Mouse (Mus musculus): Measurements from ENCODE around the gene 4930558C23Rik.
"Not testable (repeated sequence)": the region's sequence is repeated elsewhere in the genome, so short reads cannot be mapped to it uniquely, and the experiment has no call there.

The 4930558C23Rik gene

DNA sequence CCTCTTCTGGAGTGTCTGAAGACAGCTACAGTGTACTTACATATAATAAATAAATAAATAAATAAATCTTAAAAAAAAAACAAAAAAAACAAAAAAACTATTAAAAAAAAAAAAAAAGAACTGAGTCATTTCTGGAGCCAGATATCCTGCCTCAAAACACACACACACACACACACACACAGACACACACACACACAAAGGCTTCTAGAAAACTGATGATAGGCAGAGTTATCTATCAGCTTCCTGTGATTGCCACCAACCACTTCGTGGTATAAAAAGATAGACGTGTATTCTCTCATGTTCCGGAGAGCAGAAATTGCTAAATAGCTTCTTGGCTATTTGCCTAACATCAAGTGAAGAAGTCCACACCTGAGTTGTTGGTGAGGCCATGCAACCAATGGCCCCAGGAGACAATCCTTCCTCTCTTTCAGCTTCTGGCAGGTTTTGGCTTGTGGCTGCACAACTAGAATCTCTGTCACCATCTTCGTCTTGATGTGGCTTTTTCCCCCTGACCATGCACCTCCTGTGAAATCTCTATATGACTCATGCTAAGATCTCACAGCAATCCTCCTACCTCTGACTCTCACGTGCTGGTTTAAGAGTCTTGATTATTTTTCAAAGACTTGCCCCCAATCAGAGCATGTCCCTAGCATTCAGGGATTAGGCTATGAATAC is 17.1 kb downstream of the 4930558C23Rik start:
- peak; percentile 4 to 14 for DNase-seq (ENCODE audit: low read depth in 2 of 2, low spot score in 2 of 2)

DNA sequence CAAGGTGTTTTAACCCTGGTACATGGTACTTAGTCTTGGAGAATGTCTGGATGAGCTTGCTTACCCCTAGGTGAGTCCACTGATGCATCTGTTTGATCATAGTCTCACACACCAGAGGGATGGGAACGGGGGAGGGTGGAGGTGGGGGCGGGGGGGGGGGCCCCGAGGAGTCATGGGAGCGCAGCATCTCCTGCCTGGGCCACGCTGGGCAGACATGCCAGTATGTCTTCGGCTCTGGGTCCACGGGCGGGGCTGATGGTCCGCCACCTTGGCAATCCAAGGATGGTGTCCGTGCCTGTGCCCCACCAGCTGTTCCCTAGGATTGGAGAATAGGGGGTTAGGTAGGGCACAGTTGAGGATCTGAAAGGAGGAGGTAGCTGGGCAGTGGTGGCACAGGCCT is 29.4 kb downstream of the 4930558C23Rik start:
- DNase-seq (ENCODE audit: low read depth in 2 of 2, low spot score in 2 of 2) = no peak

DNA sequence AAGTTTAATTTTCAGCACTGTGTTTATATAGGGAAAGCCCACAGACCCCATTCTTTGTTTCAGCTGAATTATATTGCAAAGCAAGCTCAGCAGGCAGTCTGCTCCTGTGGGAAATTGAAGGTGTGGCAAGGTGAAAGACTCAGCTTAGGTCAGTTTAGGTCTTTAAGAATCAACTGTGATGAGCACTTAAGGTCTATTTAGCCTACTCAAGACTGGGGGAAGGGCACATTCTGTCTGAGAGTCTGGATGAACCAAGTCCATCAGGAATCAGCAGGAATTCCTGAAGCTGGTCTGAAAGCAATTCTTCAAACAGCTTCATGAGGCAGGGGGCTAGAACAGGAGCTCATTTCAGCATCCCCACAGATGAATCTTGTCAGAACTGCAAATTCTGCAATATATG is 32.5 kb downstream of the 4930558C23Rik start:
- DNase-seq (ENCODE audit: low read depth in 2 of 2, low spot score in 2 of 2) = no peak

DNA sequence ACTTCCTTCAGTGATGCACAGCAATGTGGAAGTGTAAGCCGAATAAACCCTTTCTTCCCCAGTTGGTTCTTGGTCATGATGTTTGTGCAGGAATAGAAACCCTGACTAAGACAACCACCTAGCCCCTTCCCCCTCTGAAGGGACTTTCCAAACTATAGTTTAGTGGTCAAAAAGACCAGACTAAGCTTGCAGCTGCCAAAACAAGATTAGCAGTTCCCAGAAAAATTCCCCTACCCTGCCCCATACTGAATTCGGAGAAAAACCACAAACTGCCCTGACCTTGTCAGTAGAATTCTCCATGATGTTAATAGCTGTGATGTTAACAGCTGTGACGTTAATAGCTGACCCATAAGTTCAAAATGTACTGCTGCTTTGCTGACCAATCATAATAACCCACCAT is 42.4 kb downstream of the 4930558C23Rik start:
- DNase-seq (ENCODE audit: low read depth in 2 of 2, low spot score in 2 of 2) = not testable (repeated sequence)

DNA sequence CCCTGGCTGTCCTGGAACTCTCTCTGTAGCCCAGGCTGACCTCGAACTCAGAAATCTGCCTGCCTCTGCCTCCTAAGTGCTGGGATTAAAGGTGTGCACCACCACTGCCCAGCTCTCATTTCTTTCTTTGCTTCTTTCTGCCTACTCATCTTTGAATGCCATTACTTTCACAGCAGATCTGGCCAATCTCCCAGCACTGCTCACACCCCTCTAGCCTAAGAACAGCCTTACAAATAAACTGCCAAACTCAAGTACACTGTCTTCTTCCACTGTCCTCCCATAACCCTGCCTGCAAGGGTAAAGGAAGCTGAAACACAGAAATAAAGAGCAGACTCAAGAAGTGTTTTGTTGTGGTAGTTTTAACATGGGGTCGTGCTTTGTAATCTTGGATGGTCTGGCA is 44.9 kb downstream of the 4930558C23Rik start:
- no peak for DNase-seq (ENCODE audit: low read depth in 2 of 2, low spot score in 2 of 2)

DNA sequence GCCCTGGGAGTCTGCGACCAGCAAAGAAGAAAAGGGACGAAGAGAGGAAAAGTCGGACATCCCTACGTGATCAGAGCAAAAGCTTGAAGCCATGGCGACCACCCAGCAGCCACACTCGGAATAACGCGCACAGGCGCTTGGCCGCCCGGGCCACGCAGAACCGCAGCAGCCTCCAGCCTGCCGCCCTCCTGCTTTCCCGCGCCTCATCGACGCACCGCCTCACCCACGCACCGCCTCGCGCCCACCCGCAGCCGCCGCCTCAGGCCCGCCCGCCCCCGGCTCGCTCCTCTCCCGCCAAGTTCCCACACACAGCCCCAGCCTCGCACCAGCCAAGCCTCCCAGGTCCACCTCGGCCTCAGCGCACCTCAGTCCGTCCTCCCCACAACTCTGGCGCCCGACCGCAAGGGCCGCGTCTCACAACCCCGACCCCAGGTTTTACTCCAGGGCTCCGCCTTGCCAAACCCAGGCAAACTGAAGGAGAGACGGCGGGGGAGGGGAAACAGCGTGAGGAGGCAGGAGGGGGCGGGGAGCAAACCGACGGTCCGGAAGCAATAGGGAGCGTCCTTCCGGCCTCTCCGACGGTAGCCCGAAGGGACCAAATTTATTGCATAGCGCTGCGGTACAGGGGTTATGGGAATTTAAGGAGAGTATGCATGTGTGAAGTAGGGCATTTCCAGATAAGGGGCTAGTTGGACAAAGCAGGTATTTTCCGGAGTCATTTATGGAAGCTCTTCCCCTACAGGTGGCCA is 45.8 kb downstream of the 4930558C23Rik start, which contains the start of gene Setdb1:
TSS of gene Setdb1 (minus strand) at position 502 of the 749 bp plus-strand sequence.
- DNase-seq (ENCODE audit: low read depth in 2 of 2, low spot score in 2 of 2) = peak; percentile 68 to 86

DNA sequence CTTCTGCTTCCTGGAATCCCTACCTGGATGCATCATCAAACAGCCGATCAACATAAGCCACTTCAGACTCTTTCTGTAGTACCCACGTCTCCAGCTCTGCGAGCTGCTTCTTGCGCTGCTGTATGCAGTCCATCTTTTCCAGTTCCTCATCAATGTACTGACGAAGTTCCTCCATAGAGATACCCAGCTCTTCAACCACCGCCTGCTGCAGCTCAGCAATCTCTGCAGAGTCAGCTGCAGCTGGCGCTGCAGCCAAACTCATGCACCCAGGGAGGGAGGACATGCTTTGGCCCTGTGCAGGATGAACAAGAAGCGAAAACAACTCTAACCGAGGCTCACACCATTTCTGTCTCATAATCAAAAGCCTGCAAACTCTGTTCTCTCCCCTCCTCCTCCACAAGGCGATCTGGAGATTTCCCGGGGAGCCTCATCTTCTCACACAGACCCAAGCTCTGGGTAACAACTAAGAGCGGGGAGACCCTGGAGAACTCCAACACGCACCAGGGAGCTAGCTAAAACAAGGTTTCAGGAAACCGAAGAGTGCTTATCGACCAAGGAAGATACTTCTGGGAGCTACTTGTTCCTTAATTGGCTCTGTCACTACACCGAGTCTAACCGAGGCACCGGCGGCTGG is 46.6 kb downstream of the 4930558C23Rik start:
- DNase-seq (ENCODE audit: low read depth in 2 of 2, low spot score in 2 of 2) = not testable (repeated sequence)

DNA sequence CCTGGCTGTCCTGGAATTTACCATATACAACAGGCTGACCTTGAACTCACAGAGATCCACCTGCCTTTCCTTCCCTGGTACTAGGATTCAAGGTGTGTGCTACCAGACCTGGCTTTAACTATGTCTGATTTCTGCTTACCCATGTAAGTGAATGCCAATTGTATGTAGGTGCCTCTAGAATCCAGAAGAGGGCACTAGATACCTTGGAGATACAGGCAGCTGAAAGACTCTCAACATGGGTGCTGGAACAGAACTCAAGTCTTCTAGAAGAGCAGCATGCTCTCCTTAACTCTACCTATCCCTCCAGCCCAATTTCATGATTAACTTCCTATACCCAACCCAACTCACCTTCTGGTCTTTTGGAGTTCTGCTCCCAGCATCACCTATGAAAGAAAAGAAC is 53.1 kb downstream of the 4930558C23Rik start:
- peak; percentile 7 to 23 for DNase-seq (ENCODE audit: low read depth in 2 of 2, low spot score in 2 of 2)

DNA sequence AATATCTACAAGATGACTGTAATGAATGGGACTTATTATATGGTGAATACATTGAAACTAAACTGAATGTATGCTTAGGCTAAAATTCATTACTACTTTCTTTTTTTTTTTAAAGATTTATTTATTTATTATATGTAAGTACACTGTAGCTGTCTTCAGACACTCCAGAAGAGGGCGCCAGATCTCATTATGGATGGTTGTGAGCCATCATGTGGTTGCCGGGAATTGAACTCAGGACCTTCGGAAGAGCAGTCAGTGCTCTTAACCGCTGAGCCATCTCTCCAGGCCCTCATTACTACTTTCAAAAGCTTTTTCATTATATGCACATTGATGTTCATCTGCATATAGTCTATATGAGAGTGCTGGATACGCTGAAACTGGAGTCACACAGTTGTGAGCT is 54.3 kb downstream of the 4930558C23Rik start:
- DNase-seq (ENCODE audit: low read depth in 2 of 2, low spot score in 2 of 2) = not testable (repeated sequence)

DNA sequence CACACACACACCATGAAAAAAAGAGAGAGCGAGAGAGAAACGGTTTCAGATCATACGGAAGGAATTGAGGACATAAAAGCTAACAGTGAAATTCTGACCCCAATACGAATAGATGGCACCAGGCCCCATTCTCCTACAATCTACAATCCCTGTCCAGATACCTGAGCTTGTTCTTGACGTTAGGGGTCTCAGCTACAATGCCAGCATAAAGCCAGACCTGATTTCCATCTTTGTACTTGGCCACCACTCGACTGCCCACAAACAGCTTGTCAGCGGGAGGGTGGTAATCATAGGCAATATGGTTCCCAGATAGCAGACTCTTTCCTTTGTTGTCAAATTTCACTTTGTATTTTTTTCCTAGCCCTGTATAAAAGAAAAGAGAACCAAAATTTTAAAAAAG is 56.2 kb downstream of the 4930558C23Rik start:
- no peak for DNase-seq (ENCODE audit: low read depth in 2 of 2, low spot score in 2 of 2)

DNA sequence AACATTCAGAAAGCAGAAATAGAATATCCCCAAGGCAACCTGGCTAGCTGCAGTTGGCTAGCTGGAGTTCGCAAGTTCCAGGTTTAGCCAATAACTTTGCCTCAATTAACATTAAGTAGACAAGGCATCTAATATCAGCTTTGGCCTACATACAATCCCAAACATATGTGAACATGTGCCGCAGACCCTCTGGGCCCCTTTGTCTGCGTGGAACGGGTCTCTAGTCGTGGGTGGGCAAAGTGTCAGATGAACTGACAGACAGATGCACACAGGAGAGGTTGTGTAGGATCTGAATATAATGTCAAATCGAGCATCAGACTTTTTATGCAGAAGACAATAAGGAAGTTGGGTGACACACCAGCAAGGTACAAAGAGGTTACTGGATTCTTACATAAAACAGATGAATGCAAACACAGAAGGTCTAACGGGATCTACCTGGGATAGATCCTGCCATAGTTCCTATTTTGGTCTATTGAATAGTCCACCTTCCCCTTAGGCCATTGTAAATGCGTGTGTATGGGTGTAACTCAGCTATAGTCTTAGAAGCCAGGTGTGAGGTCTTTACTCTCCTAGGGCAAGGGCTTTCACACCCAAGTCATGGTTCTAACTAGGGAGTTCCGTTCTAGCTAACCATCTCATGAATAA is 59.2 kb downstream of the 4930558C23Rik start:
- DNase-seq (ENCODE audit: low read depth in 2 of 2, low spot score in 2 of 2) = not testable (repeated sequence)

DNA sequence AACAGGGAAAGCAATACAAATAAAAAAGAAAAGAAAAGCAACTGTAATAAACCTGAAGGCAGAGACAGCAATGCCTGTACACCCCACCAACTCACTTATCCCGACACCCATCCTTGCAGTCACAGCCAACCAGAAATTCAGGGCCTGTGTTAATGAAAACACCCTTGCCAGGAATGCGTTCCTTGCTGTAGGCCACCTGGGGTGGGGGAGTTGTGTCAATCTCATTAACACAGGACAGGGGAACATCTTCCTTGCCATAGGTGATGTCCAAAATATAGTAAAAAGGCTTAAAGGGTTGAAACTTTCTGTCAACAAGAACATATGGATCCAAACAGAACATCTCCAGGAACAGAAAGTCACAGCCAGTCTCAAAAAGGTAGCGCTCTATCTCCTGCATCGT is 64.4 kb downstream of the 4930558C23Rik start:
- no peak for DNase-seq (ENCODE audit: low read depth in 2 of 2, low spot score in 2 of 2)

DNA sequence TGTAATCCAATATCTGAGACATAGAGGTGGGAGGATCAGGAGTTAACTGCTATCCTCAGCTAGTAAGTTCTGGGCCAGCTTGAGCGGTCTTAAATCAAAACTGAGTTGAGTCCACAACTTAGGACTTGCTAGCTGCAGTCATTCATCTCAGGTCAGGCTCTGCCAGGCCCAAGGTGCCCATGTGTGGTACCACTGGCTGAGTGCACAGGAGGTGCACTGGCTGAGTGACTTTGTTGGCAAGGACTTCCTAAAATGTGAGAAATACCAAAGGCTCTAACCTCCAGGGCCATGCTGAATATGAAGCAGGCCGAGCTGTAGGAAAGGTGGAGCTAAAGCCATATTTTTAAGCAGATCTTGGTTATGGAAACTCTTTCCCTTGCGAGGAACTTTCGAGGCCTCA is 65.3 kb downstream of the 4930558C23Rik start:
- no peak for DNase-seq (ENCODE audit: low read depth in 2 of 2, low spot score in 2 of 2)

Data from CD8-positive naive resting alpha-beta T cell, adult 2 months (primary cell).